Mouse (Mus musculus) c-Kit-positive CD71-positive TER-119-positive erythroid progenitor cells, embryonic 14.5 days (primary cell): ENCODE data around the gene Trmt2a.

ENCODE experiments used
- DNase-seq: peaks from one replicate; pipeline ENCODE4 v3.0.0-alpha.2; 2013; ENCODE audit warnings: low spot score

Trmt2a gene

GRCm38 (mm10) chr16:18231451-18231850 is 17.0 kb upstream of the Trmt2a start:
- DNase-seq: no peak

- DNase-seq: no peak
Measured at GRCm38 (mm10) chr16:18233451-18233850, 15.0 kb upstream of the Trmt2a start.

GRCm38 (mm10) chr16:18233919-18234670 is 14.4 kb upstream of the Trmt2a start:
- no peak for DNase-seq

- no peak for DNase-seq
Measured at GRCm38 (mm10) chr16:18234671-18235388, 13.6 kb upstream of the Trmt2a start, which contains the start of gene Zdhhc8. Zdhhc8 (minus strand) TSS chr16:18235136.

- DNase-seq: no peak
Measured at GRCm38 (mm10) chr16:18235389-18236065, 13.0 kb upstream of the Trmt2a start.

- no peak for DNase-seq
Measured at GRCm38 (mm10) chr16:18236676-18237501, 11.6 kb upstream of the Trmt2a start.

- DNase-seq: no peak
Measured at GRCm38 (mm10) chr16:18241581-18241980, 6.9 kb upstream of the Trmt2a start.

GRCm38 (mm10) chr16:18247521-18248399 is 719 bp upstream of the Trmt2a start:
- no peak for DNase-seq

- no peak for DNase-seq
Measured at GRCm38 (mm10) chr16:18249364-18249967, 987 bp downstream of the Trmt2a start.

- DNase-seq: no peak
Measured at GRCm38 (mm10) chr16:18250231-18250630, 1.8 kb downstream of the Trmt2a start.

- DNase-seq: no peak
Measured at GRCm38 (mm10) chr16:18250828-18251790, 2.6 kb downstream of the Trmt2a start.

GRCm38 (mm10) chr16:18252736-18253135 is 4.3 kb downstream of the Trmt2a start:
- DNase-seq: no peak

GRCm38 (mm10) chr16:18253866-18254265 is 5.4 kb downstream of the Trmt2a start:
- DNase-seq: no peak

- no peak for DNase-seq
Measured at GRCm38 (mm10) chr16:18258221-18258620, 9.7 kb downstream of the Trmt2a start, which contains the start of gene Gm49776. Gm49776 (minus strand) TSS chr16:18258321.

GRCm38 (mm10) chr16:18265024-18265423 is 16.5 kb downstream of the Trmt2a start:
- DNase-seq: no peak

GRCm38 (mm10) chr16:18268182-18268581 is 19.7 kb downstream of the Trmt2a start:
- no peak for DNase-seq

GRCm38 (mm10) chr16:18275166-18275565 is 26.7 kb downstream of the Trmt2a start:
- no peak for DNase-seq

- DNase-seq: peak; percentile 19
Measured at GRCm38 (mm10) chr16:18288166-18288565, 39.7 kb downstream of the Trmt2a start.

GRCm38 (mm10) chr16:18288581-18289061 is 40.1 kb downstream of the Trmt2a start:
- DNase-seq: peak; percentile 66
